11 mouse cellular contexts compared by ENCODE assay signal in the genomic region with DNA sequence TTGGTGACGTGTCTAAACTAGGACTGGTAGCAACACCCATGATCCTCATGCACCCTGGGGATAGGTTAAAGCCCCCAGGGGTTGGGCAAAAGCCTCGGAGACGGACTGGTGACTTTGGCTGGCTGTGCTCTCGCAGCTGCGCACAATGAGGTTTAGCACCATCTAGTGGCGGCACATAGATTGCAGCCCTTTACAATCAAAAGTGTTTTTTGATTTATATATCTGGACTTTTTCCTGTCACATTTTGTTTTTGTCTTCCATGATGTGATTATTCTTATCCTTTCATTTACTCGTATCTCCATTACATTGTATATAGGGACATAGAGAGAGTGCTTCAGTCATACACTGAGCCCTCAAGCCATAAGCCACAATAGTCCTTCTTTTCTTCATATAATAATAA. TPM values are rescaled to one million over a fixed set of nuclear protein-coding genes. Genes with fewer than 3 reads are reported as not detected.
DNase-seq lines count a peak whose midpoint lies in the region; ATAC-seq and TF ChIP-seq lines count a peak whose summit lies in the region.
"Not testable (repeated sequence)": the region's sequence is repeated elsewhere in the genome, so short reads cannot be mapped to it uniquely, and the experiment has no call there.
"Had no signal": no experiment of that assay in that cellular context is flagged by ENCODE, and none has a peak within 500 bp of the region (broad histone marks: within the 10 kb centered on the region; RNA-seq: fewer than 3 reads in every experiment).

No protein-coding gene starts in this region.

- peak overlapping the region; percentile 62; the same call in 1 of the 2 replicates for H3K9ac ChIP-seq in forebrain, embryonic 13.5 days
- H3K9ac ChIP-seq in limb, embryonic 14.5 days (ENCODE audit: low read depth, low read length, severe bottlenecking): peak overlapping the region; percentile 58; the same call in 1 of the 2 replicates
- not testable (repeated sequence) for H3K9ac ChIP-seq in neural tube, embryonic 14.5 days (replicated peaks; ENCODE audit: low read depth, low read length)

- peak overlapping the region; percentile 56 for H3K4me2 ChIP-seq in forebrain, embryonic 13.5 days
- peak overlapping the region; percentile 36; the same call in 1 of the 2 replicates for H3K4me2 ChIP-seq in limb, embryonic 14.5 days (replicated peaks; ENCODE audit: low read depth, low read length, severe bottlenecking)
- 0 out of 2 replicates have a peak overlapping the region, but pooled peaks have one; percentile 40 for H3K4me2 ChIP-seq in neural tube, embryonic 14.5 days (ENCODE audit: low read depth, low read length)

- not testable (repeated sequence) for TF ChIP-seq POLR2A in brain, embryonic 14.5 days (IDR thresholded peaks at IDR 0.05; ENCODE audit: borderline replicate concordance, extremely low read depth, insufficient read depth, insufficient read length, poor library complexity, severe bottlenecking); limb, embryonic 14.5 days (IDR thresholded peaks at IDR 0.05; ENCODE audit: borderline replicate concordance, extremely low read depth, insufficient read depth, insufficient read length)

- H3K36me3 ChIP-seq in forebrain, embryonic 13.5 days (ENCODE audit: poor library complexity, severe bottlenecking); limb, embryonic 14.5 days (ENCODE audit: control insufficient read depth, insufficient read depth, low read length); neural tube, embryonic 14.5 days (ENCODE audit: control insufficient read depth, insufficient read depth, low read length): not testable (repeated sequence)

- peak; percentile 77; the same call in 1 of the 2 replicates for ATAC-seq in forebrain, embryonic 13.5 days
- not testable (repeated sequence) for ATAC-seq in limb, embryonic 14.5 days (ENCODE audit: low FRiP score, low read depth)
- ATAC-seq in megakaryocyte, adult 5-6 weeks (ENCODE audit: poor library complexity, severe bottlenecking): 0 out of 2 replicates have a peak, but pooled peaks have one; percentile 10
- ATAC-seq in neural tube, embryonic 14.5 days (ENCODE audit: low read depth): peak; percentile 86

- H3K27me3 ChIP-seq in forebrain, embryonic 13.5 days; limb, embryonic 14.5 days (ENCODE audit: control insufficient read depth, insufficient read depth, low read length); neural tube, embryonic 14.5 days (ENCODE audit: control insufficient read depth, insufficient read depth, low read length): not testable (repeated sequence)

- not testable (repeated sequence) for H3K9me3 ChIP-seq in forebrain, embryonic 13.5 days (replicated peaks); limb, embryonic 14.5 days (ENCODE audit: control insufficient read depth, low read length); neural tube, embryonic 14.5 days (ENCODE audit: control insufficient read depth, low read length)

- peak; percentile 4 for DNase-seq in 416B (ENCODE audit: low read depth)
- DNase-seq in brain, embryonic 14.5 days (ENCODE audit: low read depth): peak; percentile 49
- peak; percentile 24 for DNase-seq in heart, postnatal 4 days
- DNase-seq in kidney, adult 9 months: peak; percentile 17
- not testable (repeated sequence) for DNase-seq in limb, embryonic 14.5 days (ENCODE audit: low spot score)

- WGBS in forebrain, embryonic 13.5 days: 0% methylated on average over 5 of the region's 7 CpGs
- 0% methylated on average over 4 of the region's 7 CpGs for WGBS in limb, embryonic 14.5 days
- WGBS in neural tube, embryonic 14.5 days: under 1% methylated on average over 4 of the region's 7 CpGs

- not testable (repeated sequence) for H3K4me1 ChIP-seq in forebrain, embryonic 13.5 days; limb, embryonic 14.5 days (ENCODE audit: control insufficient read depth, insufficient read depth, low read length); neural tube, embryonic 14.5 days (ENCODE audit: control insufficient read depth, insufficient read depth, low read length)

- H3K4me3 ChIP-seq in forebrain, embryonic 13.5 days: peak overlapping the region; percentile 37
- H3K4me3 ChIP-seq in limb, embryonic 14.5 days (replicated peaks; ENCODE audit: low read length): peak overlapping the region; percentile 35
- H3K4me3 ChIP-seq in neural tube, embryonic 14.5 days (ENCODE audit: low read depth, low read length): peak overlapping the region; percentile 29; the same call in 1 of the 2 replicates

- not testable (repeated sequence) for H3K27ac ChIP-seq in forebrain, embryonic 13.5 days; neural tube, embryonic 14.5 days (ENCODE audit: low read depth, low read length)
- peak overlapping the region; percentile 77 for H3K27ac ChIP-seq in limb, embryonic 14.5 days (replicated peaks; ENCODE audit: low read depth, low read length)

- TF ChIP-seq CTCF in brain, embryonic 14.5 days (IDR thresholded peaks at IDR 0.05; ENCODE audit: borderline replicate concordance, extremely low read depth, insufficient read depth, insufficient read length): not testable (repeated sequence)

RNA-seq across cellular contexts. Expression of a gene that starts 36.6 kb away (rescaled TPM):
- not detected in 2 replicates for polyA plus RNA-seq in brain, embryonic 14.5 days (2012; rRNA removed)
- not detected in 2 replicates for polyA plus RNA-seq in forebrain, embryonic 13.5 days (2015; fragmentation: Nextera tagmentation; extraction: Ambion mirVana)
- total RNA-seq in heart, postnatal 4 days (2021): not detected
- polyA plus RNA-seq in limb, embryonic 14.5 days (2012; rRNA removed): not detected in 2 replicates
- polyA plus RNA-seq in limb, embryonic 14.5 days (2014; fragmentation: Nextera tagmentation; extraction: Ambion mirVana): not detected in 2 replicates
- not detected in 2 replicates for total RNA-seq in megakaryocyte, adult 5-6 weeks (2015)
- total RNA-seq in megakaryocyte, adult 5-6 weeks (2017): not detected in 2 replicates
- polyA plus RNA-seq in neural tube, embryonic 14.5 days (2014; fragmentation: Nextera tagmentation; extraction: Ambion mirVana): not detected in 2 replicates
- total RNA-seq: layer of hippocampus, adult 8-10 months; left cerebral cortex, postnatal 4 days had no signal
- polyA plus RNA-seq: heart, embryonic 10.5 days had no signal
